ENCODE assay signal across 8 mouse cellular contexts in genomic region chr3:104219531-104220294, GRCm38 (mm10). TPM values are rescaled to one million over a fixed set of nuclear protein-coding genes. Genes with fewer than 3 reads are reported as not detected.
A peak's percentile ranks its signal among the peaks of the same experiment; 100 is the strongest.
DNase-seq lines count a peak whose midpoint lies in the region; ATAC-seq and TF ChIP-seq lines count a peak whose summit lies in the region.

No protein-coding gene starts in this region.

- DNase-seq in cerebellum, adult 18-20 months: peak; percentile 57 to 73
- peak; percentile 20 to 41 for DNase-seq in frontal cortex, postnatal 25 days (ENCODE audit: low spot score in 2 of 2)
- DNase-seq in layer of hippocampus, postnatal 25 days (ENCODE audit: extremely low spot score in 1 of 2, low spot score in 1 of 2): peak; percentile 35 to 42
- peak; percentile 59 for DNase-seq in lung, postnatal 10 days
- peak; percentile 63 to 71 for DNase-seq in right cerebral cortex, postnatal 10 days (ENCODE audit: low spot score in 2 of 2)
- peak; percentile 14 for DNase-seq in urinary bladder, postnatal 10 days (ENCODE audit: low spot score)

- H3K27me3 ChIP-seq in ES-Bruce4 (ENCODE audit: control insufficient read depth, insufficient read depth, low read length, poor library complexity, severe bottlenecking): peaks cover 5% of the 10 kb centered on the region; the same call in 1 of the 2 replicates
- no peaks in the 10 kb centered on the region for H3K27me3 ChIP-seq in hindbrain, embryonic 13.5 days

- H3K4me3 ChIP-seq in ES-Bruce4 (ENCODE audit: low read depth, low read length): peak overlapping the region; percentile 85
- H3K4me3 ChIP-seq in hindbrain, embryonic 13.5 days: peak overlapping the region; percentile 85

- H3K4me1 ChIP-seq in ES-Bruce4 (ENCODE audit: control insufficient read depth, insufficient read depth, low read length): no peaks in the 10 kb centered on the region
- H3K4me1 ChIP-seq in hindbrain, embryonic 13.5 days (replicated peaks): peaks cover 25% of the 10 kb centered on the region

- WGBS in hindbrain, embryonic 13.5 days: under 1% methylated on average over 81 of the region's 107 CpGs

- no peak for TF ChIP-seq CTCF in ES-Bruce4 (IDR thresholded peaks at IDR 0.05; ENCODE audit: low read depth, low read length)

- no peaks in the 10 kb centered on the region for H3K9me3 ChIP-seq in ES-Bruce4 (replicated peaks; ENCODE audit: control insufficient read depth, insufficient read depth, low read length, poor library complexity, severe bottlenecking)
- no peaks in the 10 kb centered on the region for H3K9me3 ChIP-seq in hindbrain, embryonic 13.5 days

- H3K27ac ChIP-seq in ES-Bruce4 (ENCODE audit: insufficient read depth, low read length): peak overlapping the region; percentile 68; the same call in 1 of the 2 replicates
- peak overlapping the region; percentile 96 for H3K27ac ChIP-seq in hindbrain, embryonic 13.5 days

- peak overlapping the region; percentile 95 for H3K9ac ChIP-seq in ES-Bruce4 (ENCODE audit: low read depth, poor library complexity, severe bottlenecking)
- peak overlapping the region; percentile 90 for H3K9ac ChIP-seq in hindbrain, embryonic 13.5 days

- peak overlapping the region; percentile 80 for H3K4me2 ChIP-seq in hindbrain, embryonic 13.5 days

- H3K36me3 ChIP-seq in ES-Bruce4 (ENCODE audit: control insufficient read depth, insufficient read depth, low read length, poor library complexity, severe bottlenecking): no peaks in the 10 kb centered on the region
- H3K36me3 ChIP-seq in hindbrain, embryonic 13.5 days: no peaks in the 10 kb centered on the region

- peak; percentile 63 for ATAC-seq in hindbrain, embryonic 13.5 days (ENCODE audit: low FRiP score)

- TF ChIP-seq POLR2A in ES-Bruce4 (IDR thresholded peaks at IDR 0.05; ENCODE audit: insufficient read depth, low read length): no peak

- TF ChIP-seq EP300 in ES-Bruce4 (IDR thresholded peaks at IDR 0.05; ENCODE audit: insufficient read depth, low read depth, low read length): no peak

RNA-seq across cellular contexts. Expression of gene Magi3, which starts 0.5 kb away (rescaled TPM):
- polyA plus RNA-seq in ES-Bruce4 (2011; ENCODE audit: insufficient read depth, insufficient read length, low read depth, missing spikeins): 9.1 and 9.6 TPM in 2 replicates
- 6.2 TPM in 2 replicates for polyA plus RNA-seq in hindbrain, embryonic 13.5 days (2015; fragmentation: Nextera tagmentation; extraction: Ambion mirVana)
- 10 to 100 TPM; 28.8 to 29.9 TPM for total RNA-seq in layer of hippocampus, postnatal 25 days (2021)

Comparison
In these comparisons a context has a peak if more than half of its experiments do, and no peak if none do; other contexts are left out.
1. Peak in every context shown above with its lines: DNase-seq, ATAC-seq, H3K4me3 ChIP-seq and H3K27ac ChIP-seq.
2. DNase-seq: peak in every context shown above with its lines; median percentile 67 in right cerebral cortex, postnatal 10 days; 65 in cerebellum, adult 18-20 months; 59 in lung, postnatal 10 days; 38 in layer of hippocampus, postnatal 25 days; 30 in frontal cortex, postnatal 25 days; 14 in urinary bladder, postnatal 10 days.